Mouse (Mus musculus): ENCODE measurements at regions not wholly inside any gene's neighbourhood (a gene's known extent, or its start where the extent isn't known, plus 50 kb on each side); places are given as distances from the start of the nearest gene placed in this dataset.

DNA sequence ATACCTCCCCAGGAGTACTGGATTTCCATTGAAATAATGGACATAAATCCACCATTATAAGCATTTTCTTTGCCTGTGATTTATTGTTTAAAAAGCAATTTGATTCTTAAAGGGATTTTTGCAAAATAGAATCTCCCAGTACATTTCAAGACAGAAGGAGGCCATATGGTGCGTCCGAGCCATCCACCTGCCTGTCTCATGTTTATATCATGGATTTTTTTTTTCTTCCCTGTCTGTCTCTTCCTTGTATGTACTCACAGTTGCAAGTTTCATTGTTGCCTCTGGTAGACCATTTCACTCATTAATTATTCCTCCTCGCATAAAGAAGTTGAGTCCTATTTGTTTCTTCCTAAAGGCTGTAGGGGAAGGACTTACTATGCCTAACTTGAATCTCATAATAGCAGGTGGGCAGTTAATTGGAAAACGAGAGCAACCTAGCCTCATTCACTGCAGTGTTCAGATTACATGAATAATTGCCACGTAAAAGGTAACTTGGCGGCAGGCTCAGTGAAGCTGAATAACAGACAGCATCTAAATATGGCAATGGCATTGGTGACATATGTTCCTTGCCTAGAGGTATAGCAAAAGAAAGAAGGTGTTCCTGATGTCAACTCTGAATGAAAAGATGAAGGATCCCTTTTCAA lies 421.5 kb upstream of the Nrp1 start:
- ATAC-seq, result peak; percentile 57
- Histone ChIP-seq H3K4me2 (ENCODE audit: low read length) (no peak overlapping the region), H3K36me3 (ENCODE audit: control insufficient read depth, insufficient read depth) (no peaks in the 10 kb centered on the region), H3K4me1 (replicated peaks; ENCODE audit: control insufficient read depth, insufficient read depth, low read length) (peaks cover 23% of the 10 kb centered on the region), H3K9ac (replicated peaks; ENCODE audit: low read depth, low read length) (no peak overlapping the region), H3K4me3 (replicated peaks; ENCODE audit: low read length) (no peak overlapping the region), H3K9me3 (ENCODE audit: control insufficient read depth, low read length) (no peaks in the 10 kb centered on the region), H3K27me3 (replicated peaks; ENCODE audit: control insufficient read depth, insufficient read depth, low read length) (no peaks in the 10 kb centered on the region), H3K27ac (ENCODE audit: low read length) (peak overlapping the region; percentile 74)
- 31% methylated on average over 6 of the region's 6 CpGs for WGBS

DNA sequence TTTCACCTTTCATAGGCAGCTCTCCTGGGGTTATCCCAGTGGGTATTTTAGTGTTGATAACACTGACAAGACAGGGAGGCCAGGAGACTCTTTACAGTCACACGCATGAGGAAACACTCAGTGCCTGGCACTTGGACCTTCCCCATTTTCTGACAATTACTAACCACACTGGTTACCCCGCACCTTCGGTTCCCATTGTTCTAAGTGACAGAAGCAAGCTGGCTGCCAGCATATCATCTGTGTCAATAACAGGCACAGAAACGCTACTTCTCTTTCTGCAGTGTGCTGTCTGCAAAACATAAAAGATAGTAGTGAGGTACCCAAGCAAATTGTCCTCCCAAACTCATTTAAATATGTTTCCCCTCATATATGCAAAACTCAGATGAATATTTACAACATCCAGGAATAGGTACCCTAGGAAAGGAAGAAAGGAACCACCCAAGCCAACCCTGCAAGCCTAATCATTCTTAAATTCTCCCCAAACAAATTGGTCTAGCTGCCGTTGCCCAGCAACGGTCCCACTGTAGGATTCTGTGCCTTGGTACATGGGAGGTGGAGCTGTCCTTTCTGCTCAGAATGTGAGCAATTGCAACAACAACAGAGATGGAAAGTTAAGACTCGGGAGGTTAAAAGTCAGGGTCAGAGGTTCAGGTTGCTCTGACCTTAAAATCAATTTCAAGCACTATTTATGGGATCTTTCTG lies 419.0 kb upstream of the Nrp1 start:
- Histone ChIP-seq H3K9me3 (ENCODE audit: control insufficient read depth, low read length) (no peaks in the 10 kb centered on the region), H3K27me3 (replicated peaks; ENCODE audit: control insufficient read depth, insufficient read depth, low read length) (no peaks in the 10 kb centered on the region), H3K27ac (ENCODE audit: low read length) (peak overlapping the region; percentile 54), H3K36me3 (ENCODE audit: control insufficient read depth, insufficient read depth) (no peaks in the 10 kb centered on the region), H3K9ac (replicated peaks; ENCODE audit: low read depth, low read length) (no peak overlapping the region), H3K4me1 (replicated peaks; ENCODE audit: control insufficient read depth, insufficient read depth, low read length) (peaks cover 23% of the 10 kb centered on the region), H3K4me3 (replicated peaks; ENCODE audit: low read length) (no peak overlapping the region), H3K4me2 (ENCODE audit: low read length) (no peak overlapping the region; the same call in 1 of the 2 replicates)
- ATAC-seq, result peak; percentile 89
- 14% methylated on average over 7 of the region's 7 CpGs for WGBS

DNA sequence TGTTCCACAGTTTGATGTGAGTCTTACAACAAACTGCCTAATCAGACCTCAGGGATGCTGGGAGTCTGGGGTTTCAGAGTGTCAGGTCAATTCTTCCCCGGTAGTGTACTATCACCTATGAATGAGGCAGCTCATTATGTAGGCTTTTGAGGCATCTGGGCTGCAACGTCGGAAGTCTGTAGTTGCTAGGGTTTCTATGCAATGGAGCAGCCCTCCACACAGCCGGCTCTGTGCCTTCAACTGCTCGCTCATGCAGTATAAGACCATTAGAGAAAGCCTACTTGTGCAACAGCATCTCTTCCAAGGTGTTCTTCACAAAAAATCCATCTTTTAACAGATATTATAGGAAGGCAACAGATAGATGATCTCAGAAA lies 418.4 kb upstream of the Nrp1 start:
- no peaks in the 10 kb centered on the region for H3K9me3 ChIP-seq (ENCODE audit: control insufficient read depth, low read length)
- ATAC-seq, result peak; percentile 54; the same call in 1 of the 2 replicates
- WGBS, result 15% methylated on average over 5 of the region's 5 CpGs
- H3K27me3 ChIP-seq (replicated peaks; ENCODE audit: control insufficient read depth, insufficient read depth, low read length), result no peaks in the 10 kb centered on the region
- H3K27ac ChIP-seq (ENCODE audit: low read length), result peak overlapping the region; percentile 54
- H3K36me3 ChIP-seq (ENCODE audit: control insufficient read depth, insufficient read depth), result no peaks in the 10 kb centered on the region
- H3K9ac ChIP-seq (replicated peaks; ENCODE audit: low read depth, low read length), result no peak overlapping the region
- no peak overlapping the region for H3K4me3 ChIP-seq (replicated peaks; ENCODE audit: low read length)
- no peak overlapping the region for H3K4me2 ChIP-seq (ENCODE audit: low read length)
- peaks cover 23% of the 10 kb centered on the region for H3K4me1 ChIP-seq (replicated peaks; ENCODE audit: control insufficient read depth, insufficient read depth, low read length)

- Histone ChIP-seq H3K9me3 (ENCODE audit: control insufficient read depth, low read length) (no peaks in the 10 kb centered on the region), H3K9ac (replicated peaks; ENCODE audit: low read depth, low read length) (no peak overlapping the region), H3K27ac (ENCODE audit: low read length) (no peak overlapping the region), H3K4me3 (replicated peaks; ENCODE audit: low read length) (no peak overlapping the region), H3K4me2 (ENCODE audit: low read length) (no peak overlapping the region), H3K27me3 (replicated peaks; ENCODE audit: control insufficient read depth, insufficient read depth, low read length) (no peaks in the 10 kb centered on the region), H3K36me3 (ENCODE audit: control insufficient read depth, insufficient read depth) (no peaks in the 10 kb centered on the region), H3K4me1 (replicated peaks; ENCODE audit: control insufficient read depth, insufficient read depth, low read length) (peaks cover 13% of the 10 kb centered on the region)
- ATAC-seq, result no peak
These were observed 416.1 kb upstream of the Nrp1 start for GRCm38 (mm10) chr8:127942319-127942718.

- no peak for ATAC-seq
- H3K4me3 ChIP-seq (replicated peaks; ENCODE audit: low read length), result no peak overlapping the region
- H3K4me1 ChIP-seq (replicated peaks; ENCODE audit: control insufficient read depth, insufficient read depth, low read length), result peaks cover 2% of the 10 kb centered on the region
- H3K36me3 ChIP-seq (ENCODE audit: control insufficient read depth, insufficient read depth), result no peaks in the 10 kb centered on the region
- H3K27ac ChIP-seq (ENCODE audit: low read length), result no peak overlapping the region
- no peaks in the 10 kb centered on the region for H3K27me3 ChIP-seq (replicated peaks; ENCODE audit: control insufficient read depth, insufficient read depth, low read length)
- no peak overlapping the region for H3K4me2 ChIP-seq (ENCODE audit: low read length)
- no peaks in the 10 kb centered on the region for H3K9me3 ChIP-seq (ENCODE audit: control insufficient read depth, low read length)
- H3K9ac ChIP-seq (replicated peaks; ENCODE audit: low read depth, low read length), result no peak overlapping the region
These were observed 413.4 kb upstream of the Nrp1 start for GRCm38 (mm10) chr8:127944955-127945498.

GRCm38 (mm10) chr8:127957571-127957970 lies 400.8 kb upstream of the Nrp1 start:
- ATAC-seq, result no peak
- Histone ChIP-seq H3K4me1 (replicated peaks; ENCODE audit: control insufficient read depth, insufficient read depth, low read length) (peaks cover 5% of the 10 kb centered on the region), H3K9me3 (ENCODE audit: control insufficient read depth, low read length) (no peaks in the 10 kb centered on the region), H3K27me3 (replicated peaks; ENCODE audit: control insufficient read depth, insufficient read depth, low read length) (no peaks in the 10 kb centered on the region), H3K9ac (replicated peaks; ENCODE audit: low read depth, low read length) (no peak overlapping the region), H3K27ac (ENCODE audit: low read length) (no peak overlapping the region), H3K4me2 (ENCODE audit: low read length) (no peak overlapping the region), H3K36me3 (ENCODE audit: control insufficient read depth, insufficient read depth) (no peaks in the 10 kb centered on the region), H3K4me3 (replicated peaks; ENCODE audit: low read length) (no peak overlapping the region)
- 79% methylated on average over 1 of the region's 1 CpGs for WGBS

DNA sequence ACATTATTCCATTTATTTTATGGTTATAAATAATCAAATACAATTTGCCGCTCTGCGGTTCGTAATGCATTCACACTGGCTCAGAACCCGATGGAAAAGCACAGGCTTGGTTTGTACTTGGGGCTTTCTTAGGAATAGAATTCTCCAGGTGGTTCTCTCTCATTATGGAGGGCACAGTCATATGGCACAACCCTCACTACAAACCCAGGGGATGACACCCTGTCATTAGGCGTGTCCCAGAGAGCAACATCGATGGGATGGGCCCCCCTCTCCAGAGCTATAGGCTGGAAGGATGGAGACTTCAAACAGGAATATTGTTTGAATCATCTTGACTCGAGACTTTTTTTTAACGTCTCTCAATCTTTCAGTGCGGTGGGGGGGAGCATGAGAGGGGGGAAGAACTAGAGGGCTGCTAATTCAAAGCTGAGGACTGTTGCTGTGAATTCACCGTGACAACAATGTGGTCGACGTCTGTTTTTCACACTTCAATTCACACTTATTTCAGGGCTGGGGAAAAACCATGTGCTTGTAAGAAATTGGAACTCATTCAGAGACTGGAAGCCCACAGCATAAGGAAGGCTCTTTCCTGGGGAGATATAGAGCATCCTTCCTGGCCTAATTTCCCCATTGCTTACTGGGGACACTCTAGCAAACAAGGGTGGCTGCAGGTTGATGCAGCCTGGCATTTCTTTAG lies 399.9 kb upstream of the Nrp1 start:
- Histone ChIP-seq H3K9ac (replicated peaks; ENCODE audit: low read depth, low read length) (no peak overlapping the region), H3K36me3 (ENCODE audit: control insufficient read depth, insufficient read depth) (no peaks in the 10 kb centered on the region), H3K4me1 (replicated peaks; ENCODE audit: control insufficient read depth, insufficient read depth, low read length) (peaks cover 5% of the 10 kb centered on the region), H3K27ac (ENCODE audit: low read length) (no peak overlapping the region), H3K4me3 (replicated peaks; ENCODE audit: low read length) (no peak overlapping the region), H3K9me3 (ENCODE audit: control insufficient read depth, low read length) (no peaks in the 10 kb centered on the region), H3K4me2 (ENCODE audit: low read length) (no peak overlapping the region), H3K27me3 (replicated peaks; ENCODE audit: control insufficient read depth, insufficient read depth, low read length) (no peaks in the 10 kb centered on the region)
- ATAC-seq, result peak; percentile 68
- WGBS, result 30% methylated on average over 12 of the region's 12 CpGs

DNA sequence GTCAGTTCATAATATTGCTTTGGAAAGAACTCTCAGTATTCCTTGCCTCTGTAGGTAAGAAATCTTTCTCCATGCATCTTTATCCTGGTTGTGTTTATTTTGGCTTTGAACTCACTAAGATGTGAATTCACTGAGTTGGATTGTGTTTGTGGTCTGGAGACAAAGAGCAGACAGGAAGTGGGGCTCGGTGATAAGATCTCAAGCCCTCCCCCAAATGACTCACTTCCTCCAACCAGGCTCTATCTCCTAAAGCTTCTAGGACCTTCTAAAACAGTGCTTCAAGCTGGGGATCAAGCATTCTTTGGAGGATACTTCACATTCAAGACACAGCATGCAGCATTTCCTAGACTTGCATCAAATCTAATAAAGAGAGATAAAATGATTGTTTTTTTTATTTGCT lies 395.5 kb upstream of the Nrp1 start:
- Histone ChIP-seq H3K27me3 (replicated peaks; ENCODE audit: control insufficient read depth, insufficient read depth, low read length) (no peaks in the 10 kb centered on the region), H3K4me2 (ENCODE audit: low read length) (no peak overlapping the region), H3K9ac (replicated peaks; ENCODE audit: low read depth, low read length) (no peak overlapping the region), H3K9me3 (ENCODE audit: control insufficient read depth, low read length) (no peaks in the 10 kb centered on the region), H3K4me3 (replicated peaks; ENCODE audit: low read length) (no peak overlapping the region), H3K36me3 (ENCODE audit: control insufficient read depth, insufficient read depth) (no peaks in the 10 kb centered on the region), H3K27ac (ENCODE audit: low read length) (no peak overlapping the region), H3K4me1 (replicated peaks; ENCODE audit: control insufficient read depth, insufficient read depth, low read length) (peaks cover 5% of the 10 kb centered on the region)
- ATAC-seq, result no peak
- WGBS, result 81% methylated on average over 1 of the region's 1 CpGs

- H3K36me3 ChIP-seq (ENCODE audit: control insufficient read depth, insufficient read depth), result no peaks in the 10 kb centered on the region
- ATAC-seq, result no peak
- H3K4me2 ChIP-seq (ENCODE audit: low read length), result no peak overlapping the region
- H3K4me3 ChIP-seq (replicated peaks; ENCODE audit: low read length), result no peak overlapping the region
- no peak overlapping the region for H3K27ac ChIP-seq (ENCODE audit: low read length)
- no peak overlapping the region for H3K9ac ChIP-seq (replicated peaks; ENCODE audit: low read depth, low read length)
- no peaks in the 10 kb centered on the region for H3K27me3 ChIP-seq (replicated peaks; ENCODE audit: control insufficient read depth, insufficient read depth, low read length)
- 77% methylated on average over 6 of the region's 6 CpGs for WGBS
- no peaks in the 10 kb centered on the region for H3K9me3 ChIP-seq (ENCODE audit: control insufficient read depth, low read length)
- 0 out of 2 replicates have a peak, but pooled peaks cover 2% of the 10 kb centered on the region for H3K4me1 ChIP-seq (replicated peaks; ENCODE audit: control insufficient read depth, insufficient read depth, low read length)
These were observed 394.8 kb upstream of the Nrp1 start for GRCm38 (mm10) chr8:127963625-127964024.
